Mouse (Mus musculus): ENCODE measurements around the gene Pdzd8.

GRCm38 (mm10) chr19:59342964-59343363, 2.6 kb downstream of the Pdzd8 start:
- TF ChIP-seq CTCF (conservative IDR thresholded peaks at IDR 0.05; ENCODE audit: low read length) (no peak), POU5F1 (IDR thresholded peaks at IDR 0.05; ENCODE audit: borderline replicate concordance, low read length) (no peak)
